Mouse (Mus musculus): ENCODE measurements at regions not wholly inside any gene's neighbourhood (a gene's known extent, or its start where the extent isn't known, plus 50 kb on each side); places are given as distances from the start of the nearest gene placed in this dataset.
A peak's percentile ranks its signal among the peaks of the same experiment; 100 is the strongest.
"Not testable (repeated sequence)": the region's sequence is repeated elsewhere in the genome, so short reads cannot be mapped to it uniquely, and the experiment has no call there.

- Histone ChIP-seq H3K36me3 (ENCODE audit: control insufficient read depth, insufficient read depth, low read length, poor library complexity, severe bottlenecking) (no peaks in the 10 kb centered on the region), H3K27me3 (ENCODE audit: control insufficient read depth, insufficient read depth, low read length, poor library complexity, severe bottlenecking) (no peaks in the 10 kb centered on the region)
- DNase-seq (ENCODE audit: low read depth, low spot score), result peak; percentile 24
These were observed 93.1 kb upstream of the Plcl2 start for GRCm38 (mm10) chr17:50416119-50416518.

- H3K27me3 ChIP-seq (ENCODE audit: control insufficient read depth, insufficient read depth, low read length, poor library complexity, severe bottlenecking), result no peaks in the 10 kb centered on the region
- no peaks in the 10 kb centered on the region for H3K36me3 ChIP-seq (ENCODE audit: control insufficient read depth, insufficient read depth, low read length, poor library complexity, severe bottlenecking)
- DNase-seq (ENCODE audit: low read depth, low spot score), result no peak
These were observed 92.6 kb upstream of the Plcl2 start for GRCm38 (mm10) chr17:50416538-50417113.

GRCm38 (mm10) chr17:50418863-50419383 lies 90.3 kb upstream of the Plcl2 start:
- Histone ChIP-seq H3K27me3 (ENCODE audit: control insufficient read depth, insufficient read depth, low read length, poor library complexity, severe bottlenecking) (no peaks in the 10 kb centered on the region), H3K36me3 (ENCODE audit: control insufficient read depth, insufficient read depth, low read length, poor library complexity, severe bottlenecking) (no peaks in the 10 kb centered on the region)
- DNase-seq (ENCODE audit: low read depth, low spot score), result peak; percentile 78

- H3K36me3 ChIP-seq (ENCODE audit: control insufficient read depth, insufficient read depth, low read length, poor library complexity, severe bottlenecking); DNase-seq (ENCODE audit: low read depth, low spot score); H3K27me3 ChIP-seq (ENCODE audit: control insufficient read depth, insufficient read depth, low read length, poor library complexity, severe bottlenecking): not testable (repeated sequence)
These were observed 89.7 kb upstream of the Plcl2 start for GRCm38 (mm10) chr17:50419551-50419950.

GRCm38 (mm10) chr17:50419966-50420365 lies 89.2 kb upstream of the Plcl2 start:
- H3K36me3 ChIP-seq (ENCODE audit: control insufficient read depth, insufficient read depth, low read length, poor library complexity, severe bottlenecking), result no peaks in the 10 kb centered on the region
- no peaks in the 10 kb centered on the region for H3K27me3 ChIP-seq (ENCODE audit: control insufficient read depth, insufficient read depth, low read length, poor library complexity, severe bottlenecking)
- peak; percentile 55 for DNase-seq (ENCODE audit: low read depth, low spot score)

GRCm38 (mm10) chr17:50420690-50421089 lies 88.5 kb upstream of the Plcl2 start:
- Histone ChIP-seq H3K27me3 (ENCODE audit: control insufficient read depth, insufficient read depth, low read length, poor library complexity, severe bottlenecking) (no peaks in the 10 kb centered on the region), H3K36me3 (ENCODE audit: control insufficient read depth, insufficient read depth, low read length, poor library complexity, severe bottlenecking) (no peaks in the 10 kb centered on the region)
- DNase-seq (ENCODE audit: low read depth, low spot score), result no peak

- Histone ChIP-seq H3K36me3 (ENCODE audit: control insufficient read depth, insufficient read depth, low read length, poor library complexity, severe bottlenecking) (no peaks in the 10 kb centered on the region), H3K27me3 (ENCODE audit: control insufficient read depth, insufficient read depth, low read length, poor library complexity, severe bottlenecking) (no peaks in the 10 kb centered on the region)
- DNase-seq (ENCODE audit: low read depth, low spot score), result no peak
These were observed 87.7 kb upstream of the Plcl2 start for GRCm38 (mm10) chr17:50421476-50421875.

- no peak for DNase-seq (ENCODE audit: low read depth, low spot score)
- no peaks in the 10 kb centered on the region for H3K36me3 ChIP-seq (ENCODE audit: control insufficient read depth, insufficient read depth, low read length, poor library complexity, severe bottlenecking)
- H3K27me3 ChIP-seq (ENCODE audit: control insufficient read depth, insufficient read depth, low read length, poor library complexity, severe bottlenecking), result no peaks in the 10 kb centered on the region
These were observed 84.1 kb upstream of the Plcl2 start for GRCm38 (mm10) chr17:50425110-50425509.

- Histone ChIP-seq H3K36me3 (ENCODE audit: control insufficient read depth, insufficient read depth, low read length, poor library complexity, severe bottlenecking) (no peaks in the 10 kb centered on the region), H3K27me3 (ENCODE audit: control insufficient read depth, insufficient read depth, low read length, poor library complexity, severe bottlenecking) (no peaks in the 10 kb centered on the region)
- no peak for DNase-seq (ENCODE audit: low read depth, low spot score)
These were observed 83.7 kb upstream of the Plcl2 start for GRCm38 (mm10) chr17:50425531-50425930.

- no peaks in the 10 kb centered on the region for H3K27me3 ChIP-seq (ENCODE audit: control insufficient read depth, insufficient read depth, low read length, poor library complexity, severe bottlenecking)
- no peaks in the 10 kb centered on the region for H3K36me3 ChIP-seq (ENCODE audit: control insufficient read depth, insufficient read depth, low read length, poor library complexity, severe bottlenecking)
- DNase-seq (ENCODE audit: low read depth, low spot score), result no peak
These were observed 83.1 kb upstream of the Plcl2 start for GRCm38 (mm10) chr17:50426146-50426545.

GRCm38 (mm10) chr17:50427331-50428003 lies 81.7 kb upstream of the Plcl2 start:
- DNase-seq (ENCODE audit: low read depth, low spot score), result no peak
- no peaks in the 10 kb centered on the region for H3K27me3 ChIP-seq (ENCODE audit: control insufficient read depth, insufficient read depth, low read length, poor library complexity, severe bottlenecking)
- no peaks in the 10 kb centered on the region for H3K36me3 ChIP-seq (ENCODE audit: control insufficient read depth, insufficient read depth, low read length, poor library complexity, severe bottlenecking)

- DNase-seq (ENCODE audit: low read depth, low spot score), result no peak
- no peaks in the 10 kb centered on the region for H3K27me3 ChIP-seq (ENCODE audit: control insufficient read depth, insufficient read depth, low read length, poor library complexity, severe bottlenecking)
- no peaks in the 10 kb centered on the region for H3K36me3 ChIP-seq (ENCODE audit: control insufficient read depth, insufficient read depth, low read length, poor library complexity, severe bottlenecking)
These were observed 81.1 kb upstream of the Plcl2 start for GRCm38 (mm10) chr17:50428004-50428560.

- Histone ChIP-seq H3K27me3 (ENCODE audit: control insufficient read depth, insufficient read depth, low read length, poor library complexity, severe bottlenecking) (no peaks in the 10 kb centered on the region), H3K36me3 (ENCODE audit: control insufficient read depth, insufficient read depth, low read length, poor library complexity, severe bottlenecking) (no peaks in the 10 kb centered on the region)
- DNase-seq (ENCODE audit: low read depth, low spot score), result no peak
These were observed 76.6 kb upstream of the Plcl2 start for GRCm38 (mm10) chr17:50432559-50432958.

- H3K27me3 ChIP-seq (ENCODE audit: control insufficient read depth, insufficient read depth, low read length, poor library complexity, severe bottlenecking), result no peaks in the 10 kb centered on the region; the same call in 1 of the 2 replicates
- DNase-seq (ENCODE audit: low read depth, low spot score), result no peak
- H3K36me3 ChIP-seq (ENCODE audit: control insufficient read depth, insufficient read depth, low read length, poor library complexity, severe bottlenecking), result no peaks in the 10 kb centered on the region
These were observed 70.2 kb upstream of the Plcl2 start for GRCm38 (mm10) chr17:50438960-50439359.

GRCm38 (mm10) chr17:50439365-50439764 lies 69.8 kb upstream of the Plcl2 start:
- DNase-seq (ENCODE audit: low read depth, low spot score), result no peak
- H3K36me3 ChIP-seq (ENCODE audit: control insufficient read depth, insufficient read depth, low read length, poor library complexity, severe bottlenecking), result no peaks in the 10 kb centered on the region

More at GRCm38 (mm10) chr17:50439365-50439764, 69.8 kb upstream of the Plcl2 start:
- no peaks in the 10 kb centered on the region; the same call in 1 of the 2 replicates for H3K27me3 ChIP-seq (ENCODE audit: control insufficient read depth, insufficient read depth, low read length, poor library complexity, severe bottlenecking)

Measured in splenic B cell, adult 2 months (primary cell).